Mouse (Mus musculus) midbrain, embryonic 16.5 days (tissue): ENCODE results near the gene Rgs6. TPM values are rescaled to one million over a fixed set of nuclear protein-coding genes. Genes with fewer than 3 reads are reported as not detected.

Source experiments
- ATAC-seq: fragments of 200-750 bp; cut with Nextera tagmentation; 2 replicates; pipeline ENCODE4 v1.8.0; 2017; ENCODE audit warnings: moderate TSS enrichment
- H3K27ac ChIP-seq: fragments of 300-500 bp; sonication (generic); 2 replicates; pipeline ENCODE4 v1.5.1; 2014; ENCODE audit warnings: mild to moderate bottlenecking, low read length, mixed read lengths
- H3K27me3 ChIP-seq: fragments of 300-500 bp; sonication (generic); 2 replicates; pipeline ENCODE4 v1.6.1; 2014; ENCODE audit warnings: low read depth, low read length, mixed read lengths; ENCODE audit not compliant: control insufficient read depth, insufficient read depth
- H3K36me3 ChIP-seq: fragments of 300-500 bp; sonication (generic); 2 replicates; pipeline ENCODE4 v1.6.1; 2014; ENCODE audit warnings: mild to moderate bottlenecking, low read length, moderate library complexity, mixed read lengths; ENCODE audit not compliant: control insufficient read depth, insufficient read depth
- H3K4me1 ChIP-seq: fragments of 300-500 bp; sonication (generic); 2 replicates; pipeline ENCODE4 v1.6.1; 2014; ENCODE audit warnings: mild to moderate bottlenecking, low read length, mixed read lengths; ENCODE audit not compliant: control insufficient read depth, insufficient read depth
- H3K4me2 ChIP-seq: fragments of 300-500 bp; sonication (generic); 2 replicates; pipeline ENCODE4 v1.6.1; 2014; ENCODE audit warnings: mild to moderate bottlenecking, low read length, mixed read lengths
- H3K4me3 ChIP-seq: fragments of 300-500 bp; sonication (generic); 2 replicates; pipeline ENCODE4 v1.5.1; 2014; ENCODE audit warnings: low read depth, mild to moderate bottlenecking, low read length, moderate library complexity, mixed read lengths
- H3K9ac ChIP-seq: fragments of 300-500 bp; sonication (generic); 2 replicates; pipeline ENCODE4 v1.6.1; 2014; ENCODE audit warnings: low read depth, low read length, mixed read lengths
- H3K9me3 ChIP-seq: fragments of 300-500 bp; sonication (generic); replicated peaks from 2 replicates; pipeline ENCODE4 v1.6.1; 2014; ENCODE audit warnings: mild to moderate bottlenecking, low read length, mixed read lengths; ENCODE audit not compliant: control insufficient read depth, poor library complexity, severe bottlenecking
- WGBS: fragments of 180-500 bp; shearing (Covaris S2); extraction: QIAGEN DNeasy Blood & Tissue Kit; methylation state at CpG from one replicate; pipeline ENCODE4 v1.1.7; 2014; 5-methylcytosine and 5-hydroxymethylcytosine counted together
- polyA plus RNA-seq: library from polyadenylated mRNA; unstranded; fragments of >200 nt; fragmentation: Nextera tagmentation; extraction: Ambion mirVana; gene quantifications from 2 replicates; pipeline ENCODE4 v1.2.1, GENCODE M21; 2015

The Rgs6 gene
- polyA plus RNA-seq, 1 experiment from 2014 or later = 17.9 TPM

DNA sequence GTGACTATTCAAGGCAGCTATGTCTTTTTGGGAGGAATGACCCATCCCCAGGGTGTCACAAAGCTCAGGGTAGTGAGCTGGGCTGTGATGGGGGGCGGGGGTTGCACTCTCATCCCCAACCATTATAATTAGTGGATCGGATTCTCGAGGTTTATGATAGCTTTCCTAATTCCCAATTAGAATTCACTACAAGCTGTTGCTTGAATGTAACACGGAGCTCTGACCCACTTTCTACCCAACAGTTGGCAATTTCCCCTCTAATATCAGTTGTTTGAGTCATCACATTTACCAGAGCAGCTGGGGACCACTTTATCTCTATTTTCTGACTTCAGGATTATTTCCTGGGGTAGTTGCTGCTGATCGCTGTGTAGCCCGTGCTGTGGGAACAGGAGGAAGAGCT, 231.9 kb downstream of the Rgs6 start:
- Histone ChIP-seq H3K27ac (no peak overlapping the region), H3K4me1 (no peaks in the 10 kb centered on the region), H3K4me2 (no peak overlapping the region), H3K9me3 (no peaks in the 10 kb centered on the region), H3K27me3 (no peaks in the 10 kb centered on the region), H3K9ac (no peak overlapping the region), H3K4me3 (no peak overlapping the region), H3K36me3 (no peaks in the 10 kb centered on the region)
- ATAC-seq = no peak
- 77% methylated on average over 6 of the region's 6 CpGs for WGBS

DNA sequence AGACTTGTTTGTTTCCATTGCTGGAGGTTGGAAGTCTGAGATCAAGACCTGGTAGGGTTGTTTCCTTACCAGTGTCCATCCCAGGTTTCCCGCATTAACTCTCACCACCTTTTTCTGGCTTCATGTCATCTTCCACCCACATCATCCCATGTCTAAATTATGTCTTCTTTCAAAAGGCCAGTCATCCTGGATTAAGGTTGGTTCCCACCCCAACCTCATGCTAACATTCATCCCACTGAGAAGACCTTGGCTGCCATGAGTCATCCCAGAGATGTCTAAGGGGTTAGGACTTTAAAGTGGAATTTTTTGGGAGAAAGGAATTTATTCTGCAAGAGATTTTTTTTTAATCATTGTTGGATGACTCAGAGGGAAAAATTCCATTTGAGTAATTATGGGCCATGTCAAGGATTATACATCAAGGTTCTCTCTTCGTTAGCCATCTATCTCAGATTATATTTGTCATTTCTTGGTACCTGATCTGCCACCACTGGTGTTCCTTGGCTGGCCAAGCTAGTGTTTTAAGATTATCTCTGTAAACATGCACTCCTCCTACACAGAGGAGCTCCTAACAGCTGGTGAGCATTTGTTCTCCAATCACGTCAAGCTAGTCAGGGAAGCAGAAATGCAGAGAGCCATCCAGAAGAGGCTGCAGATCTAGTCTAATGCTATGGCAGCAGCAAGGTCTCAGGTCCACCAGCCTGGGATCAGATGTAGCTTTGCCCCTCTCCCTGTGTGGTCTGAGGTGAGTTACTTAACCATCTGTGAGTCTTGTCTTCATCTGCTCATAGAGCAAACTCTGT, 234.9 kb downstream of the Rgs6 start:
- Histone ChIP-seq H3K9me3 (no peaks in the 10 kb centered on the region), H3K27ac (no peak overlapping the region), H3K4me3 (no peak overlapping the region), H3K9ac (no peak overlapping the region), H3K4me2 (no peak overlapping the region), H3K27me3 (no peaks in the 10 kb centered on the region), H3K4me1 (0 out of 2 replicates have a peak, but pooled peaks cover 4% of the 10 kb centered on the region), H3K36me3 (no peaks in the 10 kb centered on the region)
- no peak for ATAC-seq
- WGBS = 95% methylated on average over 3 of the region's 3 CpGs

- Histone ChIP-seq H3K27ac (no peak overlapping the region), H3K27me3 (no peaks in the 10 kb centered on the region), H3K36me3 (no peaks in the 10 kb centered on the region), H3K9ac (no peak overlapping the region), H3K4me3 (no peak overlapping the region), H3K4me2 (no peak overlapping the region), H3K9me3 (no peaks in the 10 kb centered on the region), H3K4me1 (0 out of 2 replicates have a peak, but pooled peaks cover 4% of the 10 kb centered on the region)
- no peak for ATAC-seq
- WGBS = 87% methylated on average over 8 of the region's 8 CpGs
Observed at GRCm38 (mm10) chr12:82830333-82830732, 242.2 kb downstream of the Rgs6 start.

- H3K9me3 ChIP-seq = no peaks in the 10 kb centered on the region
- no peaks in the 10 kb centered on the region for H3K36me3 ChIP-seq
- H3K9ac ChIP-seq = no peak overlapping the region
- ATAC-seq = no peak
- H3K4me3 ChIP-seq = no peak overlapping the region
- no peaks in the 10 kb centered on the region; the same call in 1 of the 2 replicates for H3K4me1 ChIP-seq
- no peak overlapping the region for H3K27ac ChIP-seq
- 100% methylated on average over 1 of the region's 1 CpGs for WGBS
- no peak overlapping the region for H3K4me2 ChIP-seq
- no peaks in the 10 kb centered on the region for H3K27me3 ChIP-seq
Observed at GRCm38 (mm10) chr12:82838544-82838943, 250.5 kb downstream of the Rgs6 start.

GRCm38 (mm10) chr12:82841566-82841965, 253.5 kb downstream of the Rgs6 start:
- ATAC-seq = no peak
- Histone ChIP-seq H3K36me3 (no peaks in the 10 kb centered on the region), H3K4me2 (no peak overlapping the region), H3K9me3 (no peaks in the 10 kb centered on the region), H3K9ac (no peak overlapping the region), H3K4me1 (no peaks in the 10 kb centered on the region; the same call in 1 of the 2 replicates), H3K4me3 (no peak overlapping the region), H3K27ac (no peak overlapping the region), H3K27me3 (no peaks in the 10 kb centered on the region)
- 58% methylated on average over 6 of the region's 6 CpGs for WGBS

DNA sequence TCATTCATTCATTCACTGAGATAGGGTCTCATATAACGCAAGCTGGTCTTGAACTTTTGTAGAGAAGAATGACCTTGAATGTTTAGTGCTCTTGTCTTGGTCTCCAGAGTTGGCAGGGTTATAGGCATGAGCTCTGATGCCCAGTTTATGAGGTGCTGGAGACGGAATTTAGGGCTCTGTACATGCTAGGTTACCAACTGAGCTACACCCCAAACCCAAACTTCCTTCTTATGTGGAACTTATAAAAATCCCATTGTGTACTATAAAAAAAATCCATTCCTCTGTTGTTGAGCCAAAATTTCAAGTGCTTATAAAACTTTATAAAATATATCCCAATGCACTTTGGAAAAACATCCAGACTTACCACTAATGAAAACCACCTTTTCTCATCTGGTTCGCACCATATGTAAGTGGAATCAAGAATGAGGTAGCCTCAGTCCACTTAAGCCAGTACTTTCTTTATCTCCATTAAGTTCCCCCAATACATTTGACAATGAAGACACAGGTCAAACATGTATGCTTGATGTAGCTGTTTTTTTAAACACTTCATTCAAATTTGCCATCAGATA, 260.3 kb downstream of the Rgs6 start:
- 91% methylated on average over 3 of the region's 3 CpGs for WGBS
- no peak overlapping the region for H3K4me3 ChIP-seq
- no peak overlapping the region for H3K4me2 ChIP-seq
- no peaks in the 10 kb centered on the region for H3K4me1 ChIP-seq
- H3K36me3 ChIP-seq = no peaks in the 10 kb centered on the region
- ATAC-seq = no peak
- H3K27ac ChIP-seq = no peak overlapping the region
- no peak overlapping the region for H3K9ac ChIP-seq
- no peaks in the 10 kb centered on the region for H3K27me3 ChIP-seq
- no peaks in the 10 kb centered on the region; the same call in 1 of the 2 replicates for H3K9me3 ChIP-seq

- Histone ChIP-seq H3K4me3 (no peak overlapping the region), H3K4me1 (no peaks in the 10 kb centered on the region), H3K4me2 (no peak overlapping the region), H3K36me3 (no peaks in the 10 kb centered on the region), H3K9me3 (no peaks in the 10 kb centered on the region; the same call in 1 of the 2 replicates), H3K9ac (no peak overlapping the region), H3K27ac (no peak overlapping the region), H3K27me3 (no peaks in the 10 kb centered on the region)
- 62% methylated on average over 5 of the region's 5 CpGs for WGBS
- ATAC-seq = no peak
Observed at GRCm38 (mm10) chr12:82854902-82855301, 266.8 kb downstream of the Rgs6 start.

GRCm38 (mm10) chr12:82855333-82856107, 267.4 kb downstream of the Rgs6 start:
- no peak for ATAC-seq
- Histone ChIP-seq H3K27me3 (no peaks in the 10 kb centered on the region), H3K4me1 (no peaks in the 10 kb centered on the region), H3K36me3 (no peaks in the 10 kb centered on the region), H3K4me3 (no peak overlapping the region), H3K9me3 (no peaks in the 10 kb centered on the region; the same call in 1 of the 2 replicates), H3K9ac (no peak overlapping the region), H3K4me2 (no peak overlapping the region), H3K27ac (no peak overlapping the region)
- 72% methylated on average over 4 of the region's 4 CpGs for WGBS

DNA sequence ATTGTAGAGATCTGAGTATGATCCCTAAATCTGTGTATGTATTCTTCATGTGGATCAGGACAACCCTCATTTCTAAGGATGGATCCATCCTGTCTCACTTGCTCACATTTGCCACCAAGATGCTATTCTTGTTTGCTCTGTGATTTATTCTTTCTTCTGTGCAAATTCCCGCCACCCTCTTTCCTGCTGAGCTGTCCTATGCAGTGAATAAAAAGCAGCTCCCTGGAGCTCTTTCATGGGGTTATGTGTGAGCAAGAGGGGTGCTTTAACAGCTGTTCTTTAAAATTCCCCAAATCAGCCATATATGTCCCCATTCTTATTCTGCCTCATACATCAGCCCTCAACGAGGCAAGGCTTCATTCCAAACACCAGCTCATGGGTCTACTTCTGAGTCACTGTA, 277.6 kb downstream of the Rgs6 start:
- WGBS = 59% methylated on average over 2 of the region's 2 CpGs
- Histone ChIP-seq H3K4me3 (no peak overlapping the region), H3K9me3 (no peaks in the 10 kb centered on the region), H3K4me2 (no peak overlapping the region), H3K36me3 (no peaks in the 10 kb centered on the region), H3K27ac (no peak overlapping the region), H3K27me3 (no peaks in the 10 kb centered on the region), H3K4me1 (no peaks in the 10 kb centered on the region), H3K9ac (no peak overlapping the region)
- ATAC-seq = no peak
